Mouse (Mus musculus) kidney, adult 2 months (tissue): ENCODE results near the gene Gpatch3.

ENCODE experiments used
- CTCF ChIP-seq: fragments of 200-500 bp; conservative IDR thresholded peaks from 2 replicates; pipeline ENCODE4 v1.5.1; 2011; ENCODE audit warnings: low read depth, mild to moderate bottlenecking, control low read depth, low read length, moderate library complexity, mixed read lengths; ENCODE audit not compliant: insufficient read depth, insufficient read length
- POLR2A ChIP-seq: fragments of 200-500 bp; IDR thresholded peaks from one replicate; pipeline ENCODE4 v1.6.1; 2011; ENCODE audit warnings: low read depth, low read length, control low read depth

DNA sequence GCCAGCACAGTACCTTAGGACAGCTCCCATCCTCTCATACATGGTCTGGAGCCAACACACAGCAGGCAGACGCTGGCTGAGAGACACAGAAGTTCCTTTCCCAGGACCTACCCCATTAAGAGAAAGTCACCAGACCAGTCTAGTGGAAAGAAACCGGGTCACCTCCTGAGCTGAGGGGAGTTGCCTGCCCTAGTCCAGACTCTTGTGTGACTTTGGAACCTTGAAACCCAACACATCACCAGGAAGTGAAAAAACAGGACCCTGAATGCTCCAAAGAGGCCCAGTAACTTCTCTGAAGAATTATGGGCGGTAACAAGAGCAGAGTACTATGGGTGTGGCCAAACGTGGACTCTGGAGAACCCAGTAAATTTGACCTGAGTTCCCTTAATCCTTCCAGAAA is 24.1 kb downstream of the Gpatch3 start:
- TF ChIP-seq CTCF (no peak), POLR2A (no peak)
